Mouse (Mus musculus): ENCODE results near the gene Il13ra1. TPM values are rescaled to one million over a fixed set of nuclear protein-coding genes. Genes with fewer than 3 reads are reported as not detected.

Il13ra1 gene
- total RNA-seq (2014; rRNA removed) (11.8 and 12.4 TPM in 2 replicates), polyA plus RNA-seq (2015; fragmentation: Nextera tagmentation; extraction: Ambion mirVana) (8.9 and 9.1 TPM in 2 replicates)

DNA sequence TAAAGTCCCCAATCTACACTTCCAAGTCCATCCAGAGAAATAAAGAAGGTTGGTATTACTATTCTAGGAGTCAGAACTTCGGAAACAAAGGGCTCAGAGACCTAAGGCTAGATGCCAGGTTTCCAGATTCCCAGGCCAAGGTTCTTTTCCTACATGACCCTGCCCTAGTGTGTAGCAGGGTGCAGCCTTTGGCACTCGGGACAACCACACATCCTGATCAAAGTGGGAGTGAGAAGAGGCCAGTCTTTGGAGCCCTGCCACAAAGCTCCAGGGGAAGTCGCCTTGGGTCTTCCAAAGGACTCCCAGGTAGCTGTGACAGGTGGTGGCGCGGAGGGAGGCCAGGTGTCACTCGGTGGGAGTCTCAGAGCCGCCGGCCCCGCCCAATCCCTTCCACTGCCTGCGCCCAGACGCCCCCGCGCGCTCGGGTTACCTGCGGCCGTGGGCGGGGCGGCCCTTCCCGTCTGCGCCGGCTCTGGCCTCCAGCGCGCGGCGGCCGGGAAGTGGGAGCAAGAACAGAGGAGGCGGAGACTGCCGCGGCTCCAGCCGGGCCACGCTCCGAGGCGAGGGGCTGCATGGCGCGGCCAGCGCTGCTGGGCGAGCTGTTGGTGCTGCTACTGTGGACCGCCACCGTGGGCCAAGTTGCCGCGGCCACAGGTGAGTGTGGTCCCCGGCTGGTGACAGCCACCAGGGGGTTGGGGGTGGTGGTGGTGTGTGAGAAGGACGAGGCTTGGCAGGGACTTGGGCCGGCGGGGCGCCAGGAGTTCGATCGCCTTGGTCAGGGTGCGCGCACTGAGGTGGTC lies at the start of gene Il13ra1:
Il13ra1 (plus strand) TSS at position 489 of the 800 bp plus-strand sequence.
- 27% methylated on average over 42 of the region's 51 CpGs for WGBS

DNA sequence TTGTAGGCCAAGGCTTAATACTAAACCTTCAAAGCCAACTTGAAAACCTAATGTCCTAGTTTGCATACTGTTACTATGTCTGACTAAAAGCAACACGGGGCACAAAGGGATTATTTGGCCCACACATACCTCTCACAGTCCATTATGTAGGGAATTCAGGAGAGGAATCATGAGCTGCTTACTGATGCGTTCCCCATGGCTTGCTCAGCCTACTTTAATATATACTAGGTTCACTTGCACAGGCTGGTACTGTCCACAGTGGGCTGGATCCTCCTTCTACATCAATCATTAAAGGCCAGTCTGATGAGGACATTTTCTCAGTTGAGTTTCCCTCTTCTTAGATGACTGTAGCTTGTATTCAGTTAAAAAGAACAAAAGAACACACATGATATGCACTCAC lies 37.9 kb upstream of the Il13ra1 start:
- Histone ChIP-seq H3K4me2 (ENCODE audit: low read depth, low read length, poor library complexity, severe bottlenecking) (no peak overlapping the region), H3K4me3 (ENCODE audit: low read depth, low read length) (no peak overlapping the region), H3K9me3 (ENCODE audit: low read length) (no peaks in the 10 kb centered on the region), H3K27ac (ENCODE audit: low read depth, low read length) (no peak overlapping the region), H3K4me1 (ENCODE audit: insufficient read depth, low read length) (no peaks in the 10 kb centered on the region), H3K36me3 (ENCODE audit: insufficient read depth, low read length) (no peaks in the 10 kb centered on the region), H3K9ac (replicated peaks; ENCODE audit: low read length, poor library complexity, severe bottlenecking) (no peak overlapping the region), H3K27me3 (ENCODE audit: insufficient read depth, low read length) (no peaks in the 10 kb centered on the region)
- no peak for TF ChIP-seq CTCF (IDR thresholded peaks at IDR 0.05)
- 43% methylated on average over 2 of the region's 2 CpGs for WGBS
- ATAC-seq (ENCODE audit: low FRiP score): no peak
- no peak for DNase-seq (ENCODE audit: low spot score)

More for the DNA sequence above, at the start of gene Il13ra1:
- Histone ChIP-seq H3K4me1 (ENCODE audit: insufficient read depth, low read length) (no peaks in the 10 kb centered on the region), H3K9me3 (ENCODE audit: low read length) (no peaks in the 10 kb centered on the region), H3K9ac (replicated peaks; ENCODE audit: low read length, poor library complexity, severe bottlenecking) (peak within 1 kb of the TSS; percentile 52), H3K36me3 (ENCODE audit: insufficient read depth, low read length) (no peaks in the 10 kb centered on the region), H3K27me3 (ENCODE audit: insufficient read depth, low read length) (no peaks in the 10 kb centered on the region), H3K27ac (ENCODE audit: low read depth, low read length) (no peak within 1 kb of the TSS), H3K4me3 (ENCODE audit: low read depth, low read length) (peak within 1 kb of the TSS; percentile 48), H3K4me2 (ENCODE audit: low read depth, low read length, poor library complexity, severe bottlenecking) (peak within 1 kb of the TSS; percentile 77)
- ATAC-seq (ENCODE audit: low FRiP score) (peak; percentile 65), DNase-seq (ENCODE audit: low spot score) (no peak)
- TF ChIP-seq CTCF (IDR thresholded peaks at IDR 0.05): no peak

DNA sequence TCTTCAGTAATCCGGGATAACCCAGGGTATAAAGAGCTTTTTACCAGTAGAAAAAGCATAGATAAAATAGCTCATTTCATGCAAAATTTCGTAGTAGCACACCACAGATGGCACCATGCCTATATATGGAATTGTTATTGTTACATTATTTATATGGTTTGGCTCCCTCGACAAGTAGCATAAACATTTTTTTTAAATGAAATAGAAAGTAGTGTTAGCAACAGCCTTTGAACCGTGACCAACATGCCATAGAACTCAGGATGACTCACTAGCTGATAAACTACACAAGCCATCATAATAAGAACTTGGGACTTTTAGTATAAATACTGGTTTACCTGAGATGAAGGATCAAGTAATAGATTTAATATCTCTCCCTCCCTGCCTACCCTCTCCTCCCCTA lies 34.7 kb upstream of the Il13ra1 start:
- H3K27ac ChIP-seq (ENCODE audit: low read depth, low read length): no peak overlapping the region
- H3K4me1 ChIP-seq (ENCODE audit: insufficient read depth, low read length): no peaks in the 10 kb centered on the region
- no peak overlapping the region for H3K9ac ChIP-seq (replicated peaks; ENCODE audit: low read length, poor library complexity, severe bottlenecking)
- TF ChIP-seq CTCF (IDR thresholded peaks at IDR 0.05): no peak
- no peak overlapping the region for H3K4me2 ChIP-seq (ENCODE audit: low read depth, low read length, poor library complexity, severe bottlenecking)
- DNase-seq (ENCODE audit: low spot score) (no peak), ATAC-seq (ENCODE audit: low FRiP score) (no peak)
- H3K36me3 ChIP-seq (ENCODE audit: insufficient read depth, low read length): no peaks in the 10 kb centered on the region
- H3K4me3 ChIP-seq (ENCODE audit: low read depth, low read length): no peak overlapping the region
- H3K9me3 ChIP-seq (ENCODE audit: low read length): no peaks in the 10 kb centered on the region
- 66% methylated on average over 4 of the region's 4 CpGs for WGBS
- no peaks in the 10 kb centered on the region for H3K27me3 ChIP-seq (ENCODE audit: insufficient read depth, low read length)

DNA sequence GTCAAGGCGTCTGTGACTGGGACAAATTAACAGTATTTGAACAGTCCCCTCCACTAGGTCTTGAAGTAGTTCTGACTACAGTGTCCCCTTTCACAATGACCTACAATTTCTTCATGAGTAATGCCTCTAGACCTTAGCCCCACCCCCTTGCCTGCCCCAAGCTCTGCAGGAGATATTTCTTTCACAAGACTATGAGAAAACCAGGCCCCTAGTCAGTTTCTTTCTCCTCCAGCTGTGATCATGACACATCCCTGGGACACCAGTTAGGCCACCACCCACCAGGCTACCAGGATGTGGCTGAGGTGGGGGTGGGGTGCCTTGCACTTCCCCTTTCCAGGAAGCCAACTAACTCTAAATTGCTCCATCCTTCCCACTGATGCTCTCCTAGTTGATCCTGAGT lies 29.0 kb upstream of the Il13ra1 start:
- H3K9me3 ChIP-seq (ENCODE audit: low read length): no peaks in the 10 kb centered on the region
- H3K4me2 ChIP-seq (ENCODE audit: low read depth, low read length, poor library complexity, severe bottlenecking): no peak overlapping the region
- DNase-seq (ENCODE audit: low spot score): no peak
- 75% methylated on average over 1 of the region's 1 CpGs for WGBS
- H3K4me3 ChIP-seq (ENCODE audit: low read depth, low read length): no peak overlapping the region
- ATAC-seq (ENCODE audit: low FRiP score): no peak
- H3K27me3 ChIP-seq (ENCODE audit: insufficient read depth, low read length): no peaks in the 10 kb centered on the region
- no peaks in the 10 kb centered on the region for H3K4me1 ChIP-seq (ENCODE audit: insufficient read depth, low read length)
- H3K27ac ChIP-seq (ENCODE audit: low read depth, low read length): no peak overlapping the region
- no peak overlapping the region for H3K9ac ChIP-seq (replicated peaks; ENCODE audit: low read length, poor library complexity, severe bottlenecking)
- no peak for TF ChIP-seq CTCF (IDR thresholded peaks at IDR 0.05)
- no peaks in the 10 kb centered on the region for H3K36me3 ChIP-seq (ENCODE audit: insufficient read depth, low read length)

DNA sequence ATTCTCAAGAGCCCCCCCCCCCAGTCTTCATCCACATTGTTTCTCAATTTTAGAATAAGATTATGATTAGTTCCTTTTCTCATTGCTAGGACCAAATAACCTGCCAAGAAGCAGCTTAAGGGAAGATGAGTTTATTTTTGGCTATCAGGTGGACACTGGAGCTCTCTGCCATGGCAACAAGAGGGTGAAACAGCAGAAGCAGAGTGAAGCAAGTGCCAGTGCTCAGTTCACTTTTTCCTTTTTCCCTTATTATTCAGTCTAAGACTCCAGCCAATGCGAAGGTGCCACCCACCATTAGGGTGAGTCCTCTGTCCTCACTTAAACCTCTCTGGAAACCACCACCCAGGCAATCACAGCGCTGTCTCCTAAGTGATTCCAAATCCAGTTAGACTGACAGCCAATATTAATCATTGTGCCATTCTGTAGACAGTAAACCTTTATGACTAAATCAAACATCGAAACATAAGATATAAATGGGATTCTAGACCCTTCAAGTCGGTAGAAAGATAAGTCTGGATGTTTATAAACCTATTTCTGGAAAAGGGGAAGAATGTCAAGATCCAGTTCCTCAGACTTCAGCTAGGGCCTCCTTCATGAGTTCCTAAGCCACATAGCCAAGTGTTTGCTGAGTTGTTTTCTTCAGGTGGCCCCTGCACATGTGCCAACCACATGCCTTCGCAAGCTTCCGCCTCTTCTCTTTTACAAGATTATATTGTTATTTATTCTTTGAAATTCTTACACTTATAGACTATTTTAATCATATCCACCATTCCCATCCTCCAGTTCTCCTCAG lies 23.2 kb upstream of the Il13ra1 start:
- no peaks in the 10 kb centered on the region for H3K27me3 ChIP-seq (ENCODE audit: insufficient read depth, low read length)
- H3K4me2 ChIP-seq (ENCODE audit: low read depth, low read length, poor library complexity, severe bottlenecking): no peak overlapping the region
- ATAC-seq (ENCODE audit: low FRiP score) (no peak), DNase-seq (ENCODE audit: low spot score) (no peak)
- H3K4me3 ChIP-seq (ENCODE audit: low read depth, low read length): no peak overlapping the region
- 89% methylated on average over 6 of the region's 6 CpGs for WGBS
- H3K9ac ChIP-seq (replicated peaks; ENCODE audit: low read length, poor library complexity, severe bottlenecking): no peak overlapping the region
- no peak overlapping the region for H3K27ac ChIP-seq (ENCODE audit: low read depth, low read length)
- TF ChIP-seq CTCF (IDR thresholded peaks at IDR 0.05): no peak
- no peaks in the 10 kb centered on the region for H3K9me3 ChIP-seq (ENCODE audit: low read length)
- H3K4me1 ChIP-seq (ENCODE audit: insufficient read depth, low read length): no peaks in the 10 kb centered on the region
- H3K36me3 ChIP-seq (ENCODE audit: insufficient read depth, low read length): no peaks in the 10 kb centered on the region

DNA sequence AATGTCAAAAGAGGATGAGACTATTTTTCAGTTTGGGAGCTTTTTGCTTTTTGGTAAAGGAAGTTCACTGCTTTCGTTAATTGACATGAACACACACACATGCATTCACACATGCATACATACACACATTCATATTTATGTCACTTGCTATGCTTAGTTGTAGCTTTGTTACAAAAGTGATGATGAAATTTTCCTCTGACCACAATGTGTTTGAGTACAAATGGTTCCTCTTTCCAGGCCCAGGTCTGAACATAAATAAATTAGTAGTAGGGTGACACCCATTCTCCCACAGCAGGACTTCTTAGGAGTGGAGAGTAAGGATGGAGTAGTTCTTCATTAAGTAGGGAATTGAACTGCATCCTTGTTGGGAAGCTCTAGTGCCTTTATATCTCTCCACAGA lies 11.0 kb upstream of the Il13ra1 start:
- H3K4me2 ChIP-seq (ENCODE audit: low read depth, low read length, poor library complexity, severe bottlenecking): no peak overlapping the region
- TF ChIP-seq CTCF (IDR thresholded peaks at IDR 0.05): no peak
- no peaks in the 10 kb centered on the region for H3K4me1 ChIP-seq (ENCODE audit: insufficient read depth, low read length)
- H3K36me3 ChIP-seq (ENCODE audit: insufficient read depth, low read length): no peaks in the 10 kb centered on the region
- no peak overlapping the region for H3K27ac ChIP-seq (ENCODE audit: low read depth, low read length)
- 97% methylated on average over 1 of the region's 1 CpGs for WGBS
- ATAC-seq (ENCODE audit: low FRiP score) (no peak), DNase-seq (ENCODE audit: low spot score) (no peak)
- H3K27me3 ChIP-seq (ENCODE audit: insufficient read depth, low read length): no peaks in the 10 kb centered on the region
- H3K9ac ChIP-seq (replicated peaks; ENCODE audit: low read length, poor library complexity, severe bottlenecking): no peak overlapping the region
- H3K9me3 ChIP-seq (ENCODE audit: low read length): no peaks in the 10 kb centered on the region
- no peak overlapping the region for H3K4me3 ChIP-seq (ENCODE audit: low read depth, low read length)
